Mouse (Mus musculus): Measurements from ENCODE around the gene Atp1a4.

DNA sequence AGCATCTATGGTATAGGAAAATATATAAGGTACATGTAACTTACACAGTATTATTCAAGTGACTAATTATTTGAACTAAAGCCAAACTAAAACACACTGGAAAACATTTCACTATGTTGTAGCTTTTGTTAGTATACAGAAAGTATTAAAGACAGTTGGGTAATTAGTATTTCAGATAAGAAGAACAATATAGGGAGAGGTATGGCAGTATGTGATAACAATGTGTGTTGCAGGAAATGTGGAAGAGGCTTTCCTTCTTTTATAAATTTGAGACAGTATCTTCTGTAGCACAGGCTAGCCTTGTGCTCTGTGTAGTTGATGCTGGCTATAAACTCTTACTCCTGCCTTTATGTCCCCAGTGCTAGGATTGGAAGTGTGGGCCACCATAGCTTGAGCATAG lies 74.3 kb downstream of the Atp1a4 start:
- TF ChIP-seq POLR2A (IDR thresholded peaks at IDR 0.05; ENCODE audit: borderline replicate concordance, extremely low read depth, low read depth, low read length) (no peak), CTCF (IDR thresholded peaks at IDR 0.05; ENCODE audit: insufficient read depth, low read length) (no peak)

All from lung, adult 2 months (tissue).